Mouse (Mus musculus) frontal cortex, postnatal 10 days (tissue): ENCODE measurements around the gene Arrdc5.
"Not testable (repeated sequence)": the region's sequence is repeated elsewhere in the genome, so short reads cannot be mapped to it uniquely, and the experiment has no call there.

Source experiments
- DNase-seq, 2 experiments: peaks; one replicate each; pipeline ENCODE4 v3.0.0; 2022; ENCODE audit warnings: low spot score in 2 of 2, mixed read lengths in 1 of 2

Gene Arrdc5

DNA sequence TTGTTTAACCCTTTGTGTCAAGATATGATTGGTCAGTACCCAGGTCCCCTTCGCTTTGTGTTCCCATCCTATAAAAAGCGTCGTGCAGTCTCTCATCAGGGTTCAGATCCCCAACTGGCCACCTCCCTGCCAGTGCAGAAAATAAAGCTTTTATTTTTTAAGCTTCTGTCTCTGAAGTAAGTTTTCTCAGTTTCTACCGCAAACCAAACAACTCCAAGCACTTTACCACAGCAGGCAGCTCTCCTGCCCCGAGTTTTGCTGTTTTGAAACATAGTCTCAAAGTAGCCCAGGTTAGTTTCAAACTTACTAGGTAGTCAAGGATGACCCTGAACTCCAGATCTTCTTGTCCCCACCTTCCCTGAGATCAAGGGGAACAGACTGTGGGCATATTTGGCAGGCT is 21.7 kb downstream of the Arrdc5 start:
- no peak for DNase-seq

DNA sequence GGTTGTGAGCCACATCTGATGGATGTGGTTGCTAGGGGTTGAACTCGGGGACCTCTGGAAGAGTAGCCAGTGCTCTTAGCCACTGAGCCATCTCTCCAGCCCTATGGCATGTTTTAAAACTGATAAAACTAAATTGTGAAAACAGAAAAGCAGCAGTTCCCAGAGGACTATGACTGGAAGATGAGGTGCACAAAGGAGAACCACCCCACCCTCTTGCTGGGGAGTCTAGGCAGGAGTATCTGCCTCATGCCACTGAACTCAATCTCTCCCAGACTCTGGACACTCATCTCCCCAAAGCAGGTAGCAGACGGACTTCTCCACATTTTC is 22.6 kb downstream of the Arrdc5 start:
- no peak for DNase-seq

- DNase-seq = peak; percentile 72 to 77
Observed at GRCm38 (mm10) chr17:56276643-56277566, 23.2 kb downstream of the Arrdc5 start, which contains the start of gene Ticam1. TSS of gene Ticam1 (minus strand) at chr17:56276786.

GRCm38 (mm10) chr17:56275842-56276480 is 24.1 kb downstream of the Arrdc5 start:
- DNase-seq = no peak

- no peak for DNase-seq
Observed at GRCm38 (mm10) chr17:56273986-56274385, 26.1 kb downstream of the Arrdc5 start.

- DNase-seq = no peak
Observed at GRCm38 (mm10) chr17:56273482-56273881, 26.6 kb downstream of the Arrdc5 start.

DNA sequence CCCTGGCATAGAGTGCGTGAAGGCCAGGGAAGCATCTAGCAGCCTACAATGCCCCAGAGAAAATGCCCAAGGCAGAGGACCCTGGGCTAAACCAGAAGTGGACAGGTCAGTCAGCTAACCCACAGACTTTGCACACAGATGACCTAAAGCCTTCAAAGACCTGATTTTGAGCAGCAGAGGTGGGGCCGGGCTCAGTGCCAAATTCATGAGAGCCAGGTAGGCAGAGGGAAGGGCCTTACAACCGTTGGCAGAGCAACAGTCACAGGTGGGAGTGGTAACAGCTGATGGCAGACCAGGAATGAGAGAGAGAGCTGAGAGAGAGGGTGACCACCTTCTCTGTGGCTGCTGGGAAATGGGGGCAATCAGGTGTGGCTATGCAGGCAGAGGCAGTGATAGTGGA is 27.4 kb downstream of the Arrdc5 start:
- no peak for DNase-seq

DNA sequence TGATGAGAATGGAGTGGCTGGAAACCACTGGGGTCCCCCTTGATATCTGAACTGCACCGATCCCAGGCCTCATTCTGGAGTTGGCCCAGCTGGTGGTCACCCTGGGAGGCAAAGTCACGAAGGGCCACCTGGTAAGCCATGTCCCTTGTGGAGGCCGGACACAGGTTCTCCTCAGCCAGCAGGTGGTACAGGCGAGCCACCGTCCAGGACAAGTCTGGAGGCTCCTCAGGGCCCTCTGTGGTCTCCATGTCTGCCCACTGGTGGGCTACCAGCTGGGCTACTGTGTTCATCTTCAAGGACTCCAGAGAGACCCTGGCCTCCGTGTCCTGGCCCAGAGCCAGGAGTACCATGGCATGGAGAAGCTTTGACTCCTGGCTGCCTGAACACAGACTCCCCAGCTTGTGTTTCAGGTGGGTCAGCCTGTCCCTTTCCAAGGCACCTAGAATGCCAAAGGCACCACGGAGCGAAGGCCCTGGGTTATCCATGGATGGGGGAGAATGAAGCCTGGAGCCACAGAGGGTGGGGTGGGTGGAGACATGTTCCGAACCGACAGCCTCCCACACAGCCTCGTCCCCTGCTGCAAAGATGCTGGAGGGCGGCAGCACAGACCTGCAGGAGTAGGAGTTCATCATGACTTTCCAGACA is 28.4 kb downstream of the Arrdc5 start:
- DNase-seq = no peak

DNA sequence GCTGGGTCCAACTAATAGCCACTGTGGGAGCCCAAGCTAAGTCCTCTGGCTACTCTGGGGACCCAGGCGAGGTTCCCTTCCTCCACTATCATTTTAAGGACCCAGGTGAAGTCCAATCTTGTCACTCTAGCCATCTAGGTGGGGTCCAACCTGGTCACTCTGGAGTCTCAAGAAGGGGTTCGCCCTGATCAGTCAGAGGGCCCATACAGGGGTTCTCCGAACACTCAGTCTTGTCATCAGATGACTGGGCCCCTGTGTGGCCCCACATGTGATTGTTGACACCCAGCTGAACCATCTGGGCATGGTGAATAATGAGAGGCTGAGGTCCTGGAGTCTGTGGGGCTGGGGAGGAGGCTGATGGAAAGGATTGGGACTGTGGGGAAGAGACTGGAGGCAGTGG is 30.3 kb downstream of the Arrdc5 start:
- no peak for DNase-seq

GRCm38 (mm10) chr17:56269153-56269630 is 30.9 kb downstream of the Arrdc5 start:
- no peak for DNase-seq

GRCm38 (mm10) chr17:56266271-56266670 is 33.8 kb downstream of the Arrdc5 start:
- DNase-seq = no peak

DNA sequence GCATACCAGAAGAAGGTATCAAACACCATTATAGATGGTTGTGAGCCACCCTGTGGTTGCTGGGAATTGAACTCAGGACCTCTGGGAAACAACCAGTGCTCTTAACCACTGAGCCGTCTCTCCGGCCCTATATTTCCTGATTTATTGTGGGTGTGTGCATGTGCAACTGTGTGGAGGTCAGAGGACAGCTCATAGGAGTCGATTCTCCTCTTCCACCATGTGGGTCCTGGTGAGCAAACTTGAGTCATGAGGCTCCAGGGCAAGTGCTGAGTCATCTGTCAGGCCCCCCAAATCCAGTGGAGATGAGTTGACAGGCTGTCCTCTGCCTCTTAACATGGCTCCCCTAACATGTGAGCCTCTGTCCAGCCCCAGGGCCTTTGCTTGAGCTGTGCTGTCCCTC is 34.2 kb downstream of the Arrdc5 start:
- DNase-seq = no peak

DNA sequence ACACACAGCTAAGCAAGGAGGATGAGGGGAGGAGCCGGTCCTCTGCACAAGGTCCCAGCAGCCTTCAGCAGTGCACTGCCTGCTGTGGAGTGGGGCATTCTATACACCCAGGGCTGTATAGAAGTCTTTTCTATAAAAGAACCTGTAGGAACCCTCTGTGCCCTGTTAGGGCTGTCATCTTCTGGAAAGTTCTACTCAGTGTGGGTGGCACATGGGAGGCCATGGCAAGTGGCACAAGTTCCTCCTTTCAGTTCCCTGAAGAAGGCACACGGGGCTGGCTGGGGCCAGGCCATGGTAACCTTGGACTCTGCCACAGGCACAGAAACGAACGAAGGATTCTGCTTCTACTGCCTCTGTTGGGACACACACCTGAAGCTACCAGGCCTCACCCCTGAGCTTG is 35.1 kb downstream of the Arrdc5 start:
- DNase-seq = no peak

- DNase-seq = peak in 1 of 2 experiments; percentile 71
Observed at GRCm38 (mm10) chr17:56264020-56264419, 36.1 kb downstream of the Arrdc5 start.

GRCm38 (mm10) chr17:56262645-56263094 is 37.4 kb downstream of the Arrdc5 start:
- no peak for DNase-seq

GRCm38 (mm10) chr17:56261166-56261565 is 38.9 kb downstream of the Arrdc5 start:
- no peak for DNase-seq

DNA sequence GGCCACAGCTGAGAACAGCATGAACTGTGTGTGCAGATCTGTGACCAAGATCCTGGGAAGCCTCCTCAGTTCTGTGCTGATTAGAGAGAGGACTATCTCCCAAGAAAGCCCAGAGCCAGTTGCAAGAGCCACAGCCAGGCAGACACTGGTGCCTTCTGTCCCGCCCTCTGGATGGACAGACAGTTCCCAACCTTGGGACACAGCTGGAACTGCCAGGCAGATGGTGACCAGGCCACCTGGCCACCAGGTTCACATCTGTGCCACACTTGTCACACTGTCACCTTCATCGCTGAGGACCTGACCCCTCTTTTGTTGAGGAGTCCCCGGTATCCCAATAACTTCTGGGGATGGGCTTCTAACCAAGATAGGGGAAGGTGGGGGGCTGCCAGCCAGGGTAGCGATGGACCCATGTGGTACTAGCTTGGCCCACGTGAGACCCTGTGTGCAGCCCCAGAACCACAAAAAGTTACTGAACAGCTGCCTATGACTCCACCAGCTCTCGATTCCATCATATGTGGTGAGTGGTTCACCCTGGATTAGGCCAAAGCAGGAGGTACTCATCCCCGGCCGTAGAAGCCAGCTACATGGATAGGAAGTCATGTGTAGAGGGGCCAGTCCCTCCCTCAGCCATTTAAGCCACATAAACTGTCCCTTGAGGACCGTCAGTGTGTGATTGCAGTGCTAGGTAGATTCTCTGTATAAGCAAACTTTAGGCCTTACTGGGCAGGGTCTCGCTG is 40.6 kb downstream of the Arrdc5 start:
- DNase-seq = no peak

- DNase-seq = not testable (repeated sequence)
Observed at GRCm38 (mm10) chr17:56258812-56259211, 41.3 kb downstream of the Arrdc5 start.

- not testable (repeated sequence) for DNase-seq
Observed at GRCm38 (mm10) chr17:56258269-56258668, 41.8 kb downstream of the Arrdc5 start.

DNA sequence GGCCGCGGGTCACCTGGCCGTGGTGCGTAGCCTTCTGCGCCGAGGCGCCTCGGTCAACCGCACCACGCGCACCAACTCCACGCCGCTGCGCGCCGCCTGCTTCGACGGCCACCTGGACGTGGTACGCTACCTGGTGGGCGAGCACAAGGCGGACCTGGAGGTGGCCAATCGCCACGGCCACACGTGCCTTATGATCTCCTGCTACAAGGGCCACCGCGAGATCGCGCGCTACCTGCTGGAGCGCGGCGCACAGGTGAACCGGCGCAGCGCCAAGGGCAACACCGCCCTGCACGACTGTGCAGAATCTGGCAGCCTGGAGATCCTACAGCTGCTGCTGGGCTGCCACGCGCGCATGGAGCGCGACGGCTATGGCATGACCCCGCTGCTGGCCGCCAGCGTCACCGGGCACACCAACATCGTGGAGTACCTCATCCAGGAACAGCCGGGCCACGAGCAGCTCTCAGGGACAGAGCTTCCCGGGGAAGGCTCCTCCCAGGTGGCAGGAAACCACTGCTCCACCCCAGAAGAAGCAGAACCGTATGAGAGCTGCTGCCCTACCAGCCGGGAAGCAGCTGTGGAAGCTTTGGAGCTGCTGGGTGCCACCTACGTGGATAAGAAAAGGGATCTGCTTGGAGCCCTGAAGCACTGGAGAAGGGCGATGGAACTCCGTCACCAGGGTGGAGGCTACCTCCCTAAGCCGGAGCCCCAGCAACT is 42.7 kb downstream of the Arrdc5 start:
- DNase-seq = no peak
